Mouse (Mus musculus): ENCODE measurements around the gene Dennd2a. TPM values are rescaled to one million over a fixed set of nuclear protein-coding genes. Genes with fewer than 3 reads are reported as not detected.
"Not testable (repeated sequence)": the region's sequence is repeated elsewhere in the genome, so short reads cannot be mapped to it uniquely, and the experiment has no call there.

Gene Dennd2a
- polyA plus RNA-seq, 1 experiment from 2014 or later = 19.6 TPM

DNA sequence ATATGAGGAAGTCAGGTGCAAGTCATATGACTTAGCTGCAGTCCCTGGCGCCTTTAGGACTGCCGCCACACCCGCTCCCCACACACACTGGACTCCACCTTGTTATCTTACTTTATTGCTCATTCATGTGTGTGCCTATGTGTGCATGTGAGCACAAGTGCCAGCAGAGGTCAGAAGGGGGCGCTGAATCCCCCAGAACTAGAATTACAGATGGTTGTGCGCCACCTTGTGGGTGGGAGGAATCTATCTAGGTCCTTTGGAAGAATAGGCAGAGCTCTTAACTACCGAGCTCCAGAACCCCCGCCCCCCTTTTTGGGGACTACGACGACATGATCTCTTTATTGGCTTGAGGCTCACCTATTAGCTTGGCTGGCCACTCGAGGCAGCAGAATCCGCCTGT is 97.6 kb downstream of the Dennd2a start:
- 94% methylated on average over 11 of the region's 11 CpGs for WGBS
- no peak overlapping the region for H3K27ac ChIP-seq
- ATAC-seq = no peak
- no peak overlapping the region for H3K9ac ChIP-seq
- no peaks in the 10 kb centered on the region for H3K27me3 ChIP-seq
- no peak overlapping the region for H3K4me2 ChIP-seq
- H3K36me3 ChIP-seq (ENCODE audit: poor library complexity, severe bottlenecking) = peaks cover 22% of the 10 kb centered on the region
- H3K4me3 ChIP-seq = no peak overlapping the region
- no peaks in the 10 kb centered on the region for H3K9me3 ChIP-seq (replicated peaks)
- H3K4me1 ChIP-seq = no peaks in the 10 kb centered on the region

- peaks cover 7% of the 10 kb centered on the region for H3K36me3 ChIP-seq (ENCODE audit: poor library complexity, severe bottlenecking)
- H3K9ac ChIP-seq = no peak overlapping the region
- H3K27me3 ChIP-seq = no peaks in the 10 kb centered on the region
- H3K4me2 ChIP-seq = no peak overlapping the region
- H3K9me3 ChIP-seq (replicated peaks) = no peaks in the 10 kb centered on the region
- H3K4me3 ChIP-seq = no peak overlapping the region
- 81% methylated on average over 8 of the region's 8 CpGs for WGBS
- no peaks in the 10 kb centered on the region for H3K4me1 ChIP-seq
- H3K27ac ChIP-seq = no peak overlapping the region
- ATAC-seq = no peak
These were observed 102.1 kb downstream of the Dennd2a start for GRCm38 (mm10) chr6:39455339-39456160.

- Histone ChIP-seq H3K9ac (no peak overlapping the region), H3K9me3 (replicated peaks) (no peaks in the 10 kb centered on the region), H3K4me3 (no peak overlapping the region), H3K27me3 (no peaks in the 10 kb centered on the region), H3K36me3 (ENCODE audit: poor library complexity, severe bottlenecking) (no peaks in the 10 kb centered on the region), H3K27ac (no peak overlapping the region), H3K4me1 (no peaks in the 10 kb centered on the region), H3K4me2 (no peak overlapping the region)
- 65% methylated on average over 2 of the region's 2 CpGs for WGBS
- ATAC-seq = no peak
These were observed 103.1 kb downstream of the Dennd2a start for GRCm38 (mm10) chr6:39454616-39455015.

- no peaks in the 10 kb centered on the region for H3K4me1 ChIP-seq
- no peak overlapping the region for H3K9ac ChIP-seq
- H3K9me3 ChIP-seq (replicated peaks) = no peaks in the 10 kb centered on the region
- H3K36me3 ChIP-seq (ENCODE audit: poor library complexity, severe bottlenecking) = no peaks in the 10 kb centered on the region
- no peak overlapping the region for H3K4me2 ChIP-seq
- 92% methylated on average over 4 of the region's 4 CpGs for WGBS
- H3K27ac ChIP-seq = no peak overlapping the region
- no peak overlapping the region for H3K4me3 ChIP-seq
- no peaks in the 10 kb centered on the region for H3K27me3 ChIP-seq
- ATAC-seq = no peak
These were observed 104.1 kb downstream of the Dennd2a start for GRCm38 (mm10) chr6:39453564-39453963.

DNA sequence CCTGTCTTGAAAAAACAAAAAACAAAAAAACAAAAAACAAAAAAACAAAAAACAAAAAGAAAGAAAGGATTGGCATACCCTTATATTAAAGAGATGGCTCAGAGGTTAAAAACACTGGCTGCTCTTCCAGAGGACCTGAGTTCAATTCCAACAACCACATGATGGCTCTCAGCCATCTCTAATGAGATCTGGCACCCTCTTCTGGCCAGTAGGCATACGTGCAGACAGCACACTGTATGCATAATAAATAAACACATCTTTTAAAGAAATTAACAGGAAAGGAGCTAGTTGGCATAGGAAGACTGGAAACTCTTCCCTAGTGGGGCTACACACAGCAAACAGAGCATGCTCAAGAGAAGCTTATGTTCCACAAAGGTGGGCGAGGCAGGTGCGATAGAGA is 106.6 kb downstream of the Dennd2a start:
- no peak overlapping the region for H3K4me3 ChIP-seq
- no peaks in the 10 kb centered on the region for H3K27me3 ChIP-seq
- H3K9ac ChIP-seq = no peak overlapping the region
- 78% methylated on average over 3 of the region's 3 CpGs for WGBS
- no peak overlapping the region for H3K4me2 ChIP-seq
- ATAC-seq = no peak
- H3K36me3 ChIP-seq (ENCODE audit: poor library complexity, severe bottlenecking) = no peaks in the 10 kb centered on the region
- H3K4me1 ChIP-seq = no peaks in the 10 kb centered on the region
- H3K27ac ChIP-seq = no peak overlapping the region
- no peaks in the 10 kb centered on the region for H3K9me3 ChIP-seq (replicated peaks)

DNA sequence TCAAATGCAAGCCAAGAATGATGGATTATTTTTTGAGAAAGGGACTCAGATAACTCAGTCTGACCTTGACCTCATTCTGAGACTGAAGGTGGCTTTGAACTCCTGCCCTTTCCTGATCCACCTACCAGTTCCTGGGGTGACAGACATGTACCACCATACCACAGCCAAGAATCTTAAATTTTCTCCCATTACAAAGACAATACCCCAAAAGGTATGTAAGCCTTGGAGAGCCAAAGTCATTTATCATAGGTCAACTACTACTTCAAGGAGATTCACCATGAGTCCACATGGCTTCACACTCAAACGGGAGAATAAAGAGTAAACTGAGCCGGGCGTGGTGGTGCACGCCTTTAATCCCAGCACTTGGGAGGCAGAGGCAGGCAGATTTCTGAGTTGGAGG is 107.1 kb downstream of the Dennd2a start:
- Histone ChIP-seq H3K9ac (no peak overlapping the region), H3K27ac (no peak overlapping the region), H3K9me3 (replicated peaks) (no peaks in the 10 kb centered on the region), H3K4me1 (no peaks in the 10 kb centered on the region), H3K27me3 (no peaks in the 10 kb centered on the region), H3K4me3 (no peak overlapping the region), H3K36me3 (ENCODE audit: poor library complexity, severe bottlenecking) (no peaks in the 10 kb centered on the region), H3K4me2 (no peak overlapping the region)
- no peak for ATAC-seq
- WGBS = 93% methylated on average over 4 of the region's 4 CpGs

GRCm38 (mm10) chr6:39447429-39448185 is 110.1 kb downstream of the Dennd2a start:
- no peaks in the 10 kb centered on the region for H3K36me3 ChIP-seq (ENCODE audit: poor library complexity, severe bottlenecking)
- no peak overlapping the region for H3K27ac ChIP-seq
- no peaks in the 10 kb centered on the region for H3K27me3 ChIP-seq
- H3K4me3 ChIP-seq = no peak overlapping the region
- ATAC-seq = no peak
- 57% methylated on average over 4 of the region's 4 CpGs for WGBS
- no peak overlapping the region for H3K4me2 ChIP-seq
- no peaks in the 10 kb centered on the region for H3K4me1 ChIP-seq
- H3K9ac ChIP-seq = no peak overlapping the region
- H3K9me3 ChIP-seq (replicated peaks) = no peaks in the 10 kb centered on the region

DNA sequence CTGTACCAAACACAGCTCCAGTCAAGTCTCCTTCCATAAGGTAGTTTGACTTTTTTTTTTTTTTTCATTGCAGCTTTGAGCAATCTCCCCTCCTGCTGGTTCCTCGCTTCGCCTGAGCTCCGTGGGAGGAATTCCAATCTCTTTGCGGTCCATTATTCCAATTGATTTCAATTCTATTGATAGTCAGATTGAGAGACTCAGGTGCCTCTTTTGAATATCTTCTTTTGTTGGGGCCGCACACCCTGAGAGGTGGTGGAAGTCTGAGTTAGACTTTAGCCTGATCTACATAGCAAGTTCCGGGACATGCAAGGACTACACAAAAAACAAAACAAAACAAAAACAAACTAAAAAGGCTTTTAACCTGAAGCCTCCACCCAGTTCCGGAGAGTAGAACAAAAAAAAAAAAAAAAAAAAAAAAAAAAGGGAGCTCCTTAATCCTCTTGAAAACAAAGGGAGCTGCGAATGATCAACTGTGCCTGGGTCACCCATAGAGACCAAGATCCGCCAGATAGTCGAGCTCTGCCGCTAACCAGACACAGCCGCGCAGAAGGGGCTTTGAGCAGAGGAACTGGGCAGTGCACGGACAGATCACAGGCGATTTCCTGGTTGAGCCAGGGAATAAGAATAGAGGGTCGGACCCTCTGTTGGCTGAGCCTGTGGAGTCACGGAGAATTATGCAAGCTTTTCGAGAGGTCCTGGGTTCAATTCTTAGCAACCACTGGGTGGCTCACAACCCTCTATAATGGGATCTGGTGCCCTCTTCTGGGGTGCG is 111.7 kb downstream of the Dennd2a start:
- no peaks in the 10 kb centered on the region for H3K4me1 ChIP-seq
- peak overlapping the region; percentile 32 for H3K4me2 ChIP-seq
- H3K4me3 ChIP-seq = no peak overlapping the region
- H3K36me3 ChIP-seq (ENCODE audit: poor library complexity, severe bottlenecking) = no peaks in the 10 kb centered on the region
- H3K27ac ChIP-seq = no peak overlapping the region
- no peak overlapping the region for H3K9ac ChIP-seq
- no peaks in the 10 kb centered on the region for H3K27me3 ChIP-seq
- no peak for ATAC-seq
- WGBS = 4% methylated on average over 19 of the region's 19 CpGs
- H3K9me3 ChIP-seq (replicated peaks) = no peaks in the 10 kb centered on the region

DNA sequence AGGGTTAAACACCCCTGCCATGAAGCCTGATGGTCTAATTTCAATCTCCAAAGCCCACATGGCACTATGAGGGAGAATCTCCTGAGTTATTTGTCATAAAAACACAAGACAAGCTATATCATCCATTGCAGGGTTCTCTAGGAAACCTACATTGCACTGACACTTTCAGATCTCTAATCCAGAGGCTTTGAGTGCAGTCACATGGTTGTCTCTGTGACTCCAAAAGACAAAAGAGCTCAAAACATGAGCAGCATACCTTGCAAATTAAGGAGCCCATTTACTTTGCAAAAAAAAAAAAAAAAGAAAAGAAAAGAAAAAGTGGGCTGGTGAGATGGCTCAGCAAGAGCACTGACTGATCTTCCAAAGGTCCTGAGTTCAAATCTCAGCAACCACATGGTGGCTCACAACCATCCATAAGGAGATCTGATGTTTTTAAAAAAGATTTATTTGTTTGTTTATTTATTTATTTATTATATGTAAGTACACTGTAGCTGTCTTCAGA is 114.8 kb downstream of the Dennd2a start:
- Histone ChIP-seq H3K4me3 (no peak overlapping the region), H3K9me3 (replicated peaks) (no peaks in the 10 kb centered on the region), H3K4me2 (no peak overlapping the region), H3K9ac (no peak overlapping the region), H3K27ac (no peak overlapping the region), H3K27me3 (no peaks in the 10 kb centered on the region), H3K36me3 (ENCODE audit: poor library complexity, severe bottlenecking) (no peaks in the 10 kb centered on the region), H3K4me1 (no peaks in the 10 kb centered on the region)
- no peak for ATAC-seq

DNA sequence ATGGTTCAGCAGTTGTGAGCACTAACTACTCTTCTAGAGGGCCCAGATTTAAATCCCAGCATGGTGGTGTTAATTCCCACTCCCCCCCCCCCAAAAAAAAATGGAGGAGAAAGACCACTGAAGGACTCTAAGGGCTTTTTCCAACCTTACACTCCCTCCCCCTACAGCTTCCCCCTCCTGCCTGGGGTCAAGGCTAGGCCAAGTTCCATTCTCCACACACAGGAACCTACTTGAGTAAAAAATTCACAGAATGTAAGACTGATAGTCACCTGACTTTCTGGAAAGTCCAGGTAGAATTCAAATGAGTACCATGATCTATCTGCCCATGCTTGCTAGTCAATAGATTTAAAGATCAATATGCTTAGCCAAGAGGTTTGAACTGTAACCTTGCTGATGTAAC is 117.5 kb downstream of the Dennd2a start:
- Histone ChIP-seq H3K9ac (no peak overlapping the region), H3K4me2 (no peak overlapping the region), H3K4me1 (no peaks in the 10 kb centered on the region), H3K36me3 (ENCODE audit: poor library complexity, severe bottlenecking) (no peaks in the 10 kb centered on the region), H3K9me3 (replicated peaks) (no peaks in the 10 kb centered on the region), H3K4me3 (no peak overlapping the region), H3K27me3 (no peaks in the 10 kb centered on the region), H3K27ac (no peak overlapping the region)
- no peak for ATAC-seq

DNA sequence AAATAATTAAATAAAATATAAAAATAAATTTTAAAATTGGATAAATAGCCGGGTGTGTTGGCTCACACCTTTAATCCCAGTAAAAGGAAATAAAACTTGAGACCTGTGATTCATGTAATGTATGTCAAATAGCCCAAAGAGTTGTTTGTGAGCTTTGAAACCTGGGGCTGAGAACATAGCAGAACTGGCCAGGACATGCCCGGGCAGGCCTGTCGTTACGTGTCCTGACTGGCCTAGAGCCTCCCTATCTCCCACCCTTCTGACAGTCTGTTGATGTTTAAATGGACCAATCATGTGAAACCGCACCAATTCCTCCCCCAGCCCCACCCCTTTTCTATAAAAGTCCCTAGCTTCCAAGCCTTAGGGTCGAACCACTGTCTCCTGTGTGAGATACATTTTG is 120.1 kb downstream of the Dennd2a start:
- 95% methylated on average over 6 of the region's 6 CpGs for WGBS
- not testable (repeated sequence) for H3K27me3 ChIP-seq; H3K4me1 ChIP-seq; H3K9me3 ChIP-seq (replicated peaks); ATAC-seq; H3K27ac ChIP-seq; H3K9ac ChIP-seq; H3K36me3 ChIP-seq (ENCODE audit: poor library complexity, severe bottlenecking); H3K4me3 ChIP-seq; H3K4me2 ChIP-seq

- ATAC-seq = no peak
- Histone ChIP-seq H3K4me1 (no peaks in the 10 kb centered on the region), H3K36me3 (ENCODE audit: poor library complexity, severe bottlenecking) (no peaks in the 10 kb centered on the region), H3K4me2 (no peak overlapping the region), H3K27ac (no peak overlapping the region), H3K27me3 (no peaks in the 10 kb centered on the region), H3K9ac (no peak overlapping the region), H3K9me3 (replicated peaks) (no peaks in the 10 kb centered on the region), H3K4me3 (no peak overlapping the region)
- 87% methylated on average over 5 of the region's 5 CpGs for WGBS
These were observed 121.8 kb downstream of the Dennd2a start for GRCm38 (mm10) chr6:39435875-39436274.

All from forebrain, embryonic 13.5 days (tissue).